Mouse (Mus musculus) heart, adult 2 months (tissue): Measurements from ENCODE around the gene Rab31.

Experiments used
- CTCF ChIP-seq: fragments of 200-600 bp; IDR thresholded peaks from 2 replicates; pipeline ENCODE4 v1.8.1; 2022; ENCODE audit warnings: antibody characterized with exemption, mild to moderate bottlenecking, moderate library complexity
- EP300 ChIP-seq: fragments of 200-500 bp; IDR thresholded peaks from 2 replicates; pipeline ENCODE4 v1.6.1; 2011; ENCODE audit warnings: low read depth, low read length, control low read depth; ENCODE audit not compliant: insufficient read depth

- no peak for TF ChIP-seq CTCF
- no peak for TF ChIP-seq EP300
Observed at GRCm38 (mm10) chr17:65615678-65616077, 156.9 kb downstream of the Rab31 start.
